Mouse (Mus musculus): ENCODE measurements around the gene Klhdc10.

Gene Klhdc10

DNA sequence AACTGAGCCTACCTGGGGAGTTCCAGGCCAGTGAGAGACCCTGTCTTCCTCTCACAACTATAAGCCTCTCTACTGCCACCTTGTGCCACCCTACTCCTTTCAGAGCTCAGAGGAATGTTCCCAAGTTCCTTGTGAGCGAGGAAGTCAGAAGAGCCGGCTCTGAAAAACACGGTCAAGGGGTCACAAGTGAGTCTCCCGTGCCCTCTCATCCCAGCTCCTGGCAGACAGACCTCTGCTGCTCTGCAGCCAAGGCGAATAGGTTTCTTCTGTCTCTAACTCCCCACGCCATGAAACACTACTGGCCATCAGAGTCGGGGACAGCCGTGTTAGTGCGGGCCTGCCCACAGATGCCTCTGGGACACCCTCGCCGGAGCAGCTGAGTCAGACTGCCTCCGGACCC is 67.0 kb downstream of the Klhdc10 start:
- peak; percentile 69 for DNase-seq (ENCODE audit: low read depth)

DNA sequence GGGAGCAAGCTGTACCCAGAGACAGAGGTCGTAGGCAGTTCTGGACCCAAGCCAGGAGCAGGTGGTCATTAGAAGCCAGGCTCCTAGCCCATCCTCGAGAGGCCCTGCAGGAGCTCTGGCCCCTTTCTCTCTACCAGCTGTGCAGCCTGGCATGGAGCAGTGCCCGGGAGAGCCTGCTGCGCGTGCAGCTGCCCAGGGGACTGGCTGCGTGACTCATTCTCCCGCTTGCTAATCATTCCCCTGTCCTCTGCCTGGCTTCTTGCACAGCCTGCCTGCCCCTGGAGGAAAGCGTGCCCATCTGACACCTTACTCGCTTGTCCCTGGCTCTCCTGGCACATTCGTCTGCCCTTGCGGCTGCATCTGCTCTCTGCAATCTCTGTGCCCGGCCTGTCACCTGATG is 67.7 kb downstream of the Klhdc10 start:
- DNase-seq (ENCODE audit: low read depth): peak; percentile 68

DNA sequence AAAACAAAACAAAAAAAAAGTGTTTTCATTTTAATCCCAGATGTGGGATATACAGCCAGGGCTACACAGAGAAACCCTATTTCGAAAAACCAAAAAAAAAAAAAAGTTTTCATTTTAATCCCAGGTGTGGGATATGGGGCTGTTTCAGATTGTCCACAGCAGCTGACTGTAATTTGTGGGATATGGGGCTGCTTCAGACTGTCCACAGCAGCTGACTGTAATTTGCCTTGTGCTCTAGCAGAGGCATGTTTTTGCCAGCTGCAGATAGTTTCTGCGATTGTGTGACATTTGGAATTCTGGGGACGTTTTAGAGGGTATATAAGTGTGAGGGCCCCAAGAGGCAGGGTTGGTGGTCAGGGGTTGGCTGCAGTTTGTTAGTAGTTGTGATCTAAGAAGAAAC is 70.0 kb downstream of the Klhdc10 start:
- no peak for DNase-seq (ENCODE audit: low read depth)

DNA sequence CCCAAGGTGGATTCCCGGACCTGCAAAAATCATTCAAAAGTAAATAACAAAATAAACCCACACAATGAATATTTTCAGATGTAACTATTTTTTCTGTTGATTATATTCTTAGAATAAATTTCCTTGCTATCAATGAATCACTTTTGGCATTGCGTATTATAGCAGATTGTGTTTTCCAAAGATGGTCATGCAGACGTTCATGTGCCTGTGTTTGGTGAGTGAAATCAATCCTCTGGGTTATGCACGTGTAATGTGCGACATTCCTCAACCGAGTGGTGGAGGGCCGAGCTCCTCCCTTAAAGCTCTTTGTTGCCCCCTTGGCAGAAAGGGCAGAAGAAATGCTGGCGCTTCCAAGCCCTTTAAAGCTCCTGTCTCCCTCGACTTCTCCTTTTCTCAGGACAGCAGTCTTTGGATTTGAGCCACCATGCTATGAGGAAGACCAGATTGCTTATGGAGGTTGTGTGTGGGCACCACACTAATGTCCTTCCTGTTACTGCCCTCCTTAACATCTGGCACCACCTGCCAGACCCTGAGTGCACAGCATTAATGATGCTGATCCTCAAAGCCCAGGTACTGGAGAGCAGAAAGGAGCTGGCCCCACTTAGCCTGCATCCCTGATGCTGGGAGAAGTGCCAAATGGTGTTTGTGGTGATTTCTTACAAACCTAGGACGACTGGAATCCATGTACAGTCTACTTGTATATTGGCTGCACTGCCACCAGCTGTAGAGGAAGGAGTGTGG is 74.5 kb downstream of the Klhdc10 start:
- no peak for DNase-seq (ENCODE audit: low read depth)

DNA sequence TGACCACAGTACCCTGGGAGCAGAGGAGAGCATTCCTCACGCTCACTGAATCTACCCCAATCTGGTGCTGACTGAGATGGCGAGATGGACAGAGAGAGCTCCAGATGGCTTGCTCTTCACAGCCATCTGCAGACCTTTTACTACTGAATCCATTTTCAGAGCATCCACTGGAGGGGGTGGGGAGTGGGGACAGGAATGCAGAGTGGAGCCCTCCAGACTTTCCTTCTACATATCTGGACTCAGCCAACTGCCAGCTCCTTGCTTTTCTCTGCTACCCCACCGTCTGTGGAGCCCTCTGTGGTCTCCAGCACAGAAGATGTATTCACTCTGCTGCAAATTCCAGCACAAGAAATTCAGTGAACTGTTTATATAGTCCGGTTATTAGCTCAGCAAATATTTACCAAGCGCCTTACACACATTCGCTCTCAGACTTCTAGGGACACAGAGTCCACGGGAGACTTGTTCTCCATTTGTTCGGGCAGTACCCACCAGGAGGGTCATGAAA is 75.6 kb downstream of the Klhdc10 start:
- DNase-seq (ENCODE audit: low read depth): no peak

DNA sequence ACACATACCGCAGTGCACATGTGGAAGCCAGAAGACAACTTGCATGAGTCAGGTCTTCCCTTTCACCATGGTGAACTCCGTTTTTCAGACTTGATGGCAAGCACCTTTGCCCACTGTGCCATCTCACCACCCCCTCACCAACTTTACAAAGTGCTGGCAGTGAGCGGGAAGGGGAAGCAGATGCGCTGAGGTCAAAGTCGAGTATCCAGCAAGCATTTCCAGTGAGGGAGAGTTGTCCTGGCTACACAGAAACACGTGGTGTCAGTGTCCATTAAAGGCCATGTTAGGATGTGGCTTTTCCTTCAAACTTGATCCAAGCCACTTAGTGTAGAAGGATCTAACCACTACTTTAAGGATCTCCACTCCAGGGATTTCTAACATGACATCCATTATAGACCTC is 76.1 kb downstream of the Klhdc10 start:
- DNase-seq (ENCODE audit: low read depth): no peak

DNA sequence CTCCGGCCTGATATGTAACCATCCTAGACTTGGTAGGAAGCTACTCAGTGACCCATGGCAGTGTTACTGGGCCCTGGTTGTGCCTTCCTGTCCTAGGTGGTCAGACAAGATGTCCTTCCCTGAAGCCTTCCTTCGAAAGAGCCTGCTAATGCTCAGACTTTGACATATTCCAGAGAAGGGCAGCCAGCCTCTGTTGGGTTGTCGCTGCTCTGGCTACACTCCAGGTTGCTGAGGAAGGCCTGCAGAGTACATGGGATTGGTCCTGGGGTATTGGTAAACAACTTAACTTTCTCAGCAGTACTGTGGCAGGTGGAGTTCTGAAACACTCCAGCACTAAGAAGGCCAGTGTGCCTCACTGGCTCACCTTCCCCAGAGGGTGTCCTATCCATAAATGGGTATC is 77.8 kb downstream of the Klhdc10 start:
- no peak for DNase-seq (ENCODE audit: low read depth)

DNA sequence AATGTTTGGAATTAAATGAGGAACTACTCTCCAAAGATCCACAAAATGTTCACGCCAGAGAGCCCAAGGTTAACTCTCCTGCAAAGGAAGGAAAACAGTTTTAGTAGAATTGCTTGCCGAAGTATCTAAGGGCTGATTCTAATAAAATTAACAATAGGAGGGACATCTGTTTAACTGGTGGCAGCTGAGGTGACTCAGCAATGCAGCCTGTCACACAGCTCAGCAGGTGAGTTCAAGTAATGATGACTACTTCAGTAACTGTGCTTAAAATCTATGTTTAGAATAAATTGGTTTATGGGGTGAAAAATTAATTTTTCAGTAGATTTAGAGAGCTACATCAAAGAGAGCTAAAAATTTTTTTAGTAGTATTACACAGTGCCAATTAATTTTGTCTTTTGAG is 81.2 kb downstream of the Klhdc10 start:
- DNase-seq (ENCODE audit: low read depth): no peak

DNA sequence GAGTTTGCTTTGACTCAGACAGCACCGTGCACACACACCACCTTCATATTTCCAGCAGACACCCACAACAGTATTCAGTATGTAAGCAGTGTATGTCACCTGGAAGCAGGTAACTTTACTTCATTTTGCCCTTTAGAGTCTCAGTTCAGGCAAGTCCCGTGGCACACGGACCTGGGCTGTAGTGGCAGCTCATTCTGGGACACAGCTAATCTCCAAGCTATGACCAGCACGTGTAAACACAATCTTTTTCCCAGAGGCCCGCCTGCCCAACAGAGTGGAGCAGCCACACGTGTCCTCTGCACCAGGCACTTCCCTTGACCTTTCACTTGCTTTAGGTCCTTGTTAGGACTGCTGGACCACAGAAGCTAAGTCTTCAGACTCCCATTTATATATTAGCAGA is 84.8 kb downstream of the Klhdc10 start:
- DNase-seq (ENCODE audit: low read depth): no peak

DNA sequence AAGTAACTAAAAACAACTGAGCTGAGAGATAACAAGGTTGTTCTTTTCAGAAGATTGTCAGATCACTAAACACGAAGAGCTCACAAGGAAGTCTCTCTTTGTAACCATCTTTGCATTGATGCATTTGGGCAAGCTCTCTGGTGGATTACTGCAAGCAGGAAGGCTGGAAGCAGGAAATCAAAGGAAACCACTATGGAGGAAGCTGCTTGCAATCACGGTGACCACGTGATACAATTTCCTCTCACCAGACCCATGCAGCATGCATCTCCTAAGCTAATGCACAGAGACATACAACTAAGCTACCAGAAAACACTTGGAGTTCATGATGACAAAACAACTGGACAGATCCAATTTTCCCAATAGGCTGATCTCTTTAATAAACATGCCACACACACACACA is 97.4 kb downstream of the Klhdc10 start:
- no peak for DNase-seq (ENCODE audit: low read depth)
